Mouse (Mus musculus) liver, embryonic 18 days (tissue): ENCODE measurements around the gene 3110009E18Rik. TPM values are rescaled to one million over a fixed set of nuclear protein-coding genes. Genes with fewer than 3 reads are reported as not detected.

Experiments used
- polyA plus RNA-seq: library from polyadenylated mRNA; depleted of rRNA; stranded (reverse); fragments of >200 nt; gene quantifications from 2 replicates; pipeline ENCODE4 v1.2.3, GENCODE M21; 2012; rRNA removed

3110009E18Rik gene
- 1.9 and 2.2 TPM in 2 replicates for polyA plus RNA-seq

DNA sequence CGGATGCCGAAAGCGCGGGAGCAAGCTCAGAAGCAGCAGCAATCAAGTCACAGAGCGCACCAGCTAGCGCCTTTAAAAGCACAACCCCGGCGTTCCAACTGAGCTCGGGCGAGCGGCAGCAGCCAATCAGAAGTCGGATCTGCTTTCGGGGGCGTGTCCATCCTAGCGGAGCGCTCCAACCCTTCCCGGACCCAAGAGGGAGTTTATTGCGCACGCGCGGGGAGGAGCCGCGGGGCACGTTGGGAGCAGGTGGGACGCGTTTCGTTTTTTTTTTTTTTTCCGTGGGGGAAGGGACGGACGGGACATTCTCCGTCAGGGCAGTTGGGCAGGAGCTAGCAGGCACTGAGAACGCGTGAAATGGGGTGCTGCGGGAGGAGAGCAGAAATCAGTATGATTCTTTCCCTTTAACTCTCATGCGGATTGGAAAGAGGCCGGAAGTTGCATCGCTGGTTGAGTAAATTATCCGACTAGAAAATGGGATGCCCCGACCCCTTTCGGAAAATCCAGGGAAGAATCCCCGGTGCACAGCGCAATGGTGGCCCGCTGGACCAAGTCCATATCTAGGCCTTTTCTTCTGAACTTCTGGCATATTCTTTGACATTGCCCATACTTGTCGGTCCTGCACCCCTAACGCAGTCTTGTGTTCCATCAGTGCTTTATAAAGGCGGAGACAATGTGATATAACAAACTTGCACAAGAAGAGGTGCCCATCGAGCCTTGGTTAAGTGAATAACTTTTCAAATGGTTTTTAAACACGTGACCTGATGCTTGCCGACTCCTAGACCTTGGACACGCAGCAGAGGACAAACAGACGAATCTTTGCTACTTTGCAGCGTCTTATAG, at the start of gene 3110009E18Rik, which contains the start of gene Dbi:
Gene 3110009E18Rik, plus strand, starts transcription at position 219 of the 843 bp plus-strand sequence.
Gene Dbi, minus strand, starts transcription at position 110 of the 843 bp plus-strand sequence.

DNA sequence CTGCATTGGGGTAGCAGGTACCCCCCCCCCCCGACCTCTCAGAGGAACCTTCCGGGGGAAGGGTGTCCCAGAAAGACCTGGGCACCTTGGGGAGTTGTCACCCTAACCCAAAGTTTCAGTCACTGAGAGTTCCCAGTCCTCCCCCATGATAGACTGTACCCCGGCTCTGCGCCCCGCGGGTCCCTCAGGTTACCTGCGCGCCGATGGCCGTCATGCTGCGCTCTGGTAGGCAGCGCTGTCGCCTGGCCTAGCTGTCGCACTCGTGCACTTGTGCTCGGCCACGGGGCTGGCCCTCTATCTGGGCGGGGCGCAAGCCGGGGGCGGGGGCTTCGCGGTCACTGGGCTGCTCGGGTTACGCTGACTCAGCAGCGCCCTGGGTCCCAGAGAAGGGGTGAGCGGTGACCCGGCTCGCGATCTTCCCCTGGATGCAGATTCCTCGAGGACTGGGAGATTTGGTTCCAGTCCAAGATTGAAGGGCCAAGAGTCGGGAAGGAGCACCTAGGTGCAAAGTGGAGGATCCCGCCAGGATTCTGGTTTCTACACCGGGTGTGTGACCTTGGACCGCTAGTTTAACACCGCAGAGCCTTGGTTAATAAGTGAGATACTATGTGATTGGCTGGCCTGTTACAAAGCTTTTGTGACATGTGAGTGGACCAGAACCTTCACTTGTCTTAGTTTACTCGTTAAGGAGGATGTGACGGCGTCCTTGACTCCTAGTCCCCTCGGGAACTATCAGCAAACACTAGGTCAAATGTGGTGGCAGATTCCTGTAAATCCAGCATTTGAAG, 47.3 kb upstream of the 3110009E18Rik start, which contains the start of gene Tmem37:
Gene Tmem37, minus strand, starts transcription at position 556 of the 788 bp plus-strand sequence.

Other genes starting within 250 kb of the 3110009E18Rik start
- 2.5 and 2.6 TPM in 2 replicates for gene Tmem177, start 208.0 kb upstream of the 3110009E18Rik start, polyA plus RNA-seq
- 0.04 and 0.06 TPM in 2 replicates for gene Cfap221, start 124.0 kb upstream of the 3110009E18Rik start, polyA plus RNA-seq
- gene Sctr, start 114.3 kb upstream of the 3110009E18Rik start, polyA plus RNA-seq = 0.11 and 0.12 TPM in 2 replicates
- 84.2 and 85.3 TPM in 2 replicates for gene Tmem37, start 47.1 kb upstream of the 3110009E18Rik start, polyA plus RNA-seq
- 1,340 and 1,792 TPM in 2 replicates for gene Dbi, start 109 bp upstream of the 3110009E18Rik start, polyA plus RNA-seq
- 31.3 and 34.2 TPM in 2 replicates for gene Steap3, start 151.5 kb downstream of the 3110009E18Rik start, polyA plus RNA-seq
- gene C1ql2, start 219.4 kb downstream of the 3110009E18Rik start, polyA plus RNA-seq = not detected in 2 replicates